Mouse (Mus musculus) lung, postnatal 14 days (tissue): Measurements from ENCODE around the gene Cpa5.

Experiments used
- DNase-seq: peaks from one replicate; pipeline ENCODE4 v3.0.0; 2021

The Cpa5 gene

DNA sequence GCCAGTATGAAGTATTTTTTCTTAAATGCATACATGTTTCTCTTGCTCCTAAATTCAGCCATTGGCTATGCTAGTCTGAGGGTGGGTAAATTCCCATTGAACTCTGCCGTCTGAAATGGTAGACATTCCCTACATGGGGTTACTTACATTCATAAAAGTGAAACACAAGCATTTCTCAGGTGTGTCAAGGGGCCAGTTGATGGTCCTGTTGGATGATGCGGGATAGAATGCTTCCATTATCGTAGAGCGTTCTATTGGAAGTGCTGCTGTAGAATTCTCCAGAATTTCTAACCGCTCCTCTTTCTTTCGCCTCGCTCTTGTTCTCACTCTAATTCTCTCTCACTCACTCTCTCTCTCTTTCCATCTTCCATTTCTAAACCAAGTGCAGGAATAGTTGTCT, at the start of gene Cpa5:
Gene Cpa5, plus strand, starts transcription at position 301 of the 400 bp plus-strand sequence.
- no peak for DNase-seq

DNA sequence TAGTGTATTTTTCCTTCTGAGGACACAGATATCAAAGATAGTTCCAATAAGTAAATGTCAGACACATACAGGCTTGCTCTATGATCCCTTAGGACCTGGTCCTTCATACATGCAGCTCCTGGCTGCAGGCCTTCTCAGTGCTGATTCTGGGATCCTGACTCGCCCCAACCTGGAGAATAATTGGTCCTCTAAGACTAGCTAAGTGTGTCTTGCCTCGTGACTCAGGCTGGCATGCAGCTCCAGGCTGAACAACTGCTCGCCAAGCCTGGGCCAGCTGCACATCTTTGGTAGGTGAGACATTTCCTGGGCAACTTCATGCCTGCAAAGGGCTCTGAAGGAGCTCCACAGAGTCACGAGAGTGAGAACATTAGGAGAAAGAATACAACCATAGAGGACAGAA, 48.7 kb upstream of the Cpa5 start:
- DNase-seq, result no peak

DNA sequence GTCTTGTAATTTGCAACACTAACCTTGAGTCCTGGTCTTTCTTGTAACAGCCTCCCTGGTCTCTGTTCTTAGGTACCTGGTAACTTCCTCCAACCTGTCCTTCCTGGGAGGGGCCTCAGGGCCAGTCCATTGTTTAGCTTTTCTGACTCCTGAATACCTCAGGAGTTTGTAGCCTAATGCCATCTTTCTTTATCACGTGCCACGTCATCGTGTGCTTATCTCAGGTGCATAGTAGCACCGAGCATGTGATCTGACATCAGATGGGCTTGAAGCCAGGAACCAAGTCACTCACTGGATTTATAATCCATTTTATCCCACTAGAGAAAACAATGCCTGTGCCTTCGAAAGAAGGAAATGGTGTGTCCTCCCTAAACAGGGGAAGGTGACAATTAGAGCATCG, 47.2 kb upstream of the Cpa5 start:
- no peak for DNase-seq

DNA sequence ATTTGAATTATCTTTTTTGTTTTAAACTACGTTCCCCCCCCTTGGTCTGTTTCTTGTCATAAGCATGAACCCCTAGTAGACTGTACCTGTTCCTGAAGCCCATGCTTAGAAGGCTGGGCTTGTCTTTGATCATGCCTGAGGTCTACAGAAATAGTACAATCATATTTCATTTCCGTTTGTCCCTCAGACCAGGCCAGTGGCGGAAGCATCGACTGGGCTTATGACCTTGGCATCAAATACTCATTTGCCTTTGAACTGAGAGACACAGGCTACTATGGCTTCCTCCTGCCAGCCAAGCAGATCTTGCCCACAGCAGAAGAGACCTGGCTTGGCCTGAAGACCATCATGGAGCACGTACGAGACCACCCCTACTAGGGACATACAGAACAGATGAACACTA, 46.8 kb upstream of the Cpa5 start:
- DNase-seq, result no peak

DNA sequence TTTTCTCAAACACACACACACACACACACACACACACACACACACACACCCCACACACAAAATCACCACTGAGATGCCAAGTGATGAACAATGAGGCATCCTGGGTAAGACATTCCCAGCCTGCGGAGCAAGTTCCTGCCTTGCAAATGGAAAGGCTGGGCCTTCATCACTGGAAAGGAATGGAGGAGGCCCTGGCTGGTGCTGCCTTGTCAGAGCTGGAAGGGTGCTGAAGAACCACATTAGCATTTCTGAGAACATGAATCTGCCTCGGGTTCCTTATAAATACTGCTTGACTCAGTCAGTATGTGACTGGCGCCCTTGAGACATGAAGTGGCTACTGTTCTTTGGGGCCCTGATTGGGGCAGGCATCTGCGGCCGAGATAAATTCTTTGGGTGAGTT, 42.7 kb upstream of the Cpa5 start, which contains the start of gene Cpa4:
Gene Cpa4, plus strand, starts transcription at position 301 of the 400 bp plus-strand sequence.
- no peak for DNase-seq

DNA sequence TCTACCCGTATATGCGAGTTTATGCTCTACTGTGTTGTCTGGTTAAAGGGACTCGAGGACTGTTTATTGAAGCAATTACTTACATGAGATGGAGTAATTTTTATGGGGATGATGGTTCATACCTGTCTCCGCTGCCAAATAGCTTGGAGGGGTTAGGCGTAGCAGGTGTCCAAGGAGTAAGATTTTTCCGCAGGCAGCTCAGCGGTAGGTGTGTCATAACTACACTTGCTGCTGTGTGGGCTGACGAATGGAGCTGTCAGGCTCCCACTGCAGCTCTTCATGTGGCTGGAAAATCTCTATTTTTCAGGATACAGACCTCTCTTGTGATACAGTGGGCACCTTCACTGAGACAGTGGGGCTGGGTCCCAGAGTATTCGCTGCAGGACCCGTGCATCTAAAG, 41.5 kb upstream of the Cpa5 start:
- DNase-seq, result no peak

DNA sequence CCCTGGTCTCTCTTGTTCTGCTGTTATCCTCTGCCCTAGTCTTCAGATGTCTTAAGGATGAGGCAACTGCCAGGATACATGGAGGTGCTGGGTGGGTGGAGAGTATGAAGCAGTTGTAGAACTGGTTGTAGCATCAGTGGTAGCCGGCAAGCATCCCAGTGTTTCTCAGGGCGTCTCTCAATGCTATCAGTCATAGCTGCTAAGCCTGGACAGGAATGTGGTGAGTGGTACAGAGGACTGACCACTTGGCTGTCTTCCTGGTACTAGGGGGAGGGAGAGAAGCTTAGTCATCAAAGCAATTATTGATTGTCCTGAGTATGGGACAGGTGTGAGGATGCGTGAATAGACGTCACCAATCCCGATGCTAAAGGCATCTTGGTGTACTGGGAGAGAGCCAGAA, 40.8 kb upstream of the Cpa5 start:
- DNase-seq, result no peak

DNA sequence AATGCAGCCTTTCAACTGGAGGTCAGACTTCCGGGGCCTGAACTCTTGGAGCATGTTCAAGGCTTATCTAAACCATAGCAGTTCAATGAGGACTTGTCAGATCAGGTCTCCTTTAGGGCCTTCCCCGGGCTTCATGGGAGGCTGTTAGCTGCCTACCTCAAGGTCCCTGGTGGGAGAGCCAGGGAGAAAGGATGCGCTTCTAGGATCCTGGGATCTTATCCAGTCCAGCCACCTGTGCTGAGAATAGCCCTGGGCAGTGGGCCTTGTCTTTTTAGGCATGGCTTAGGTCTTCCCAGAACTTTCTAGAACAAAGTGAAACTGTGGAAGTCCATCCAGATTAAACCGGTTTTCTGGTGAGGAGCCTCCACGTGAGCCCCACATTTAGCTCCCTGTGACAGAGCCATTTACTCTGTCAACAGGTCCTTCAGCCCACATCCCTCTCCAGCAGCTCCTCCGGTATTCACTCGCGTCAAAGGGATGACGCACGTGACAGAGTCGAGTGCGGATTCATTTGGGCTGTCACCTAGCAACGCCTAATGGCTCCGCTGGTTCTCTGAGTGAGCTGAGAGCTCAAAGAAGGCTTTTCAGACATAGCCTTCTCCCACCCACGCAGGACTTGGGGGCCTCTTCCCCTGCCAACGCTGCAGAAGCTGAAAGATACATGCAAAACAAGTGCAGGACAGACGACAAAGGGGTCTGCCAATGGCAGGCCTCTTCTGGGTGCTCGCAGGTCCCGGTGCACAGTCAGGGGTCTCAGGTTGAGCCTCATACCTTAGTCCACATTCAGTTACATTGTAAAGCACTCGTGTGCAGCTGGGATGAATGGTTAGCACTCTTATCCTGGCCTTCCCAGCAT, 38.1 kb upstream of the Cpa5 start:
- DNase-seq, result peak; percentile 32

DNA sequence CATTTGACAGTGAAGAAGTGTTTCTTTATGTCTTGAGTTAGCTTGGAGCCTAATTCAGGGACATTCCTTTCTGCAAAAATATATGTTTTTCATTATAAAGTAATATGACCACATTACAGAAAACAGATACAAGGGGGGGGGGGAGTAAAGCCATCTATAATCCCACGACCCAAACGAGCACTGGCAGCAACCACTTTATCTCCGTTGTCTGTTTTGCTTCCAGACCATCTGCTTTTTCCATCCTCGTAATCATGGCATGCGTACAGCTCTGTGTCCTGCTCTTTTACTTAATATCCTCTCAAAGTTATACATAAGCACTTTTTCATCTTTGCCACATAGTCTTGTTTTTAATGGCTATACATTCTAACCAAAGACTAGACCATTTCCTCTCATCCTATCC, 37.4 kb upstream of the Cpa5 start:
- DNase-seq, result no peak

DNA sequence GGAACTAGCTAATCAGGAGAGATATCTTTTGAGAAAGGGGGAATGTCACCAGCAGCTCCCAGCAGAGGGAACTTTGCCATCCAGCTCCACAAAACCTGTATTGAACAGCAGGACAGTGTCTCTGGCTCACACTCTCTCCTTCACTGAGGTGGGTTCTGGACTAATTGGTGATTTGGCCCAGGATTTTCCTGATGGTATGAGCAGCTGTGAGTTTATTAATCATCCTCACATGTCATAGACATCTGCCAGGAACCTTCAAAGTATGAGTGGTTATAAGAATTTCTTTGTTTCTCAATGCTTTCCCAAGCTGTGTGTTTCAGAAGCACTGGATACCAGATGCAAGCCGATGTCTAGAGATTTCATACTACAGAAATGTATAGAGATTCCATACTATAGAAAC, 35.9 kb upstream of the Cpa5 start:
- DNase-seq, result no peak

DNA sequence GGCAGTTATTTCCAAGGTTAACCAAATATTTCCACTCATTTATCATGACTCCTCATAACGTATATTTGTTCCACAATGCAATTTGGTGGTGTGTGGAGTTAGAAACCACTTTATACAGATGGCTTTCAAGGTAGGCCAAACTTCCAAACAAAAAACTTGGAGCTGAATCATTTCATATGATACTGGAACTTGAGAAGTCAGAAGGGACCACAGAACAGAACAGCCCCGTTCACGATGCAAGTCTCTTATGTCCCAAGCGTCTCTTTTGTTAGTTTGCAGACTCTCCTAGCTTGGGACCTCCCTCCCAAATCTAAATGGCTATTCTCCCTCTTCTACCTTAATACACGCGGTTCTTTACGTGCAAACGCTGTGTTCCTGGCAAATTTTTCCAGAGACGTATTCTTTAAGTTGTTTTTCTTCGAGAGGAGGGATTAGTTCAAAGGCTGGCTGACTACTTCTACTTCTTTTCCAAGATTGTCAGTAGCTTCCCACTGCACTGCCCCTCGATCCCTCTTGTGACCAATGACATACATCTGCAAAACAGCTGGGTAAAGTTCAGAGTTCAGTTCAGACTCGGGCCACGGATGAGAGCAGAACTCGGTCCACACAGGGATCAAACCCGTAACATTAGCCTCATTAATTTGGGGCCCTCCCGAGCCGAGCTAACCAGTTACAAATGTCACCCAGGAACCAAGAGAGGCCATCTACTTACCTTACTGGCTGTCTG, 34.2 kb upstream of the Cpa5 start:
- no peak for DNase-seq

DNA sequence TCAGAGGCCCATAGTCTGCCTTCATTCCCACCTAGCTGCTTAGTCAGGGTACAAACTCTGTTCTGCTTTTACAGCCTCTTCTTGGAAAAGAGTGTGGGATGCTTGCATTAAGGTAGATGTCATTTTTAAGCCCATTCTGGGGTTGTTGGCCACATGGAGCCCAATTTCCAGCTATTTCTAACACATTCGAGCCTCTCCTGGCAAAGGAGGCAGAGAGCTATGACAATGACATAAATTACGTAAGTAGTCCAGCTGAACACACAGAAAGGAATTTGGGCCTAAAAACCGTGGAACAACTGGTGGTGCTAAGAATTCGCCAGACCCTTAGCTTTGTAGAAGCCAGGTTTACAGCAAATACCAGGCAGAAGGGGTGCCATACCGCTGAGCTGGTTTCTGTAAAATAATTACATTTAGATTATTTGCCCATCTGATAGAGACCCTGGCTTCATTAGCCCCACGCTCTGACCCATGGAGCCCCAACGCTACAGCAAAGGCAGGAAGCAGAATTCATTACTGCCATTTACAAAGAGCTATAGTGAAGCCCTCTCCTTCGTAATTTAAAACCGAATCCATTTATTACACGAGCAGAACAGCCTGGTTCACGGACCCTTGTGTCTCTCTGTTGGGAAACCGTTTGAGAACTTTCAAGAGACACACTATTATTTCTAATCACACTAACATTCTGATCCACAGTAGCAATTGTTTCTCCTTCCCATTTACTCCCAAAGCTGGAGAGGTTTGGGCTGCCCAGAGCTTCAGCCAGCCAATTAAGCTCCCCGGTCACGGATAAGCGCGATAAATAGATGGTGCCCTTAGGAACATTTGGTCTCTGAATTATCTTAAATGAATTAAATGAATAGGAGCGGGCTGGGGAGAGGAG, 30.6 kb upstream of the Cpa5 start:
- DNase-seq, result no peak

DNA sequence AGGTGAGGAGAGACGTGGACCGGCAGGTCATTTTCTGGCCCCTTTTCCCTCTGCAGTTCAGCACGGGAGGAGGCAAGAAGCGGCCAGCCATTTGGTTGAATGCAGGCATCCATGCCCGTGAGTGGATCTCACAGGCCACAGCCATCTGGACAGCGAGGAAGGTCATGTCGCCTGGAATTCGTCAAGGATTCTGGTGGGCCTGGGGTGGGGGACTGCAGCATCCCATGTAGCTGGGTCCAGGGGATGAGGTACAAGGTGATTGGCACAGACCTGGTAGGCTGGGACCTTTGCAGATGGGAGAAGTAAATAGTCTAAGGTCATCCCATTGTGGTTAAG, 30.0 kb upstream of the Cpa5 start:
- no peak for DNase-seq

DNA sequence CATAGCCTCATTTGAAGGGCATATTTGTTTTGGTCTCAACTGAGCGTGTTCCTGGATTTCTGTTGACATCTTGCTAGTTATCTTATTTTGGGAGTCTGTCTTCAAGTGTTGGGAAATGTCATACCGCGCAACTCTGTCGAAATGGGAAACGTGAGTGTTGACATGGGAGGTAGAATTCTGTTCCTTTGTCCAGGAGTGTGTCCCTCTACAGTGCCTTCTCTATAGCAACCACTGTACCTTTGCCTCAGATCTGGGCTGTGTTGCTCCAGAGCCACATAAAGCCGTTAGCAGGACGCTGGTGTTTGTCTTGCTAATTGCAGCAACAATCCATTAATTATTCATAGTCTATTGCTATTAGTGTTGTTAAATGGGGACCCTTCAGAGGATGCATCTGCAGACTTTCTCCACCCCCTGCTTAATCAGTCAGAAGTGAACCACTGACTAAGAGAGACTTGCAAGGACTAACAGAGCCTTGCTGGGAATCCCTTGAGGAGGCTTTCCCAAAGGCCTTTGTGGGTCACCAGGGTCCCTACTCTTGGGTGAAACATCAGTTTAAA, 23.8 kb upstream of the Cpa5 start:
- no peak for DNase-seq

DNA sequence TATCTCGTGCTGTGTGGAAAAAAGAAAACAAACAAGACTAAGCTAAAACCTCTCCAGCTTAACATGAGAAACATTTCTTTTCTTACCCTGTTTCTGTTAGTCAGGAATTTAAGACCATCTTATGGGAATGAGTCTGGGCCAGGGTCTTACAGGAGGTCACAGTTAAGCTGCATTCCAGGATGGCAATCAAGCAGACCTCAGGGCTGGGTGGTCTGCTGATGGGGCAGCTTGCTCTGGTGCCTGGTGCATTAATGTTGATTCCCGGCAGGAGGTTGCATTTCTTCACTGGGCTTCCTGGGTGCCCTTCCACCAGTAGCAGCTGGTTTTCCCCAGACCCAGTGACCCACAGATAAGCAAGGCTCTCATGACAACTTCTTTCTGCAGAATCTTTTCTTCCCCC, 21.0 kb upstream of the Cpa5 start:
- no peak for DNase-seq

DNA sequence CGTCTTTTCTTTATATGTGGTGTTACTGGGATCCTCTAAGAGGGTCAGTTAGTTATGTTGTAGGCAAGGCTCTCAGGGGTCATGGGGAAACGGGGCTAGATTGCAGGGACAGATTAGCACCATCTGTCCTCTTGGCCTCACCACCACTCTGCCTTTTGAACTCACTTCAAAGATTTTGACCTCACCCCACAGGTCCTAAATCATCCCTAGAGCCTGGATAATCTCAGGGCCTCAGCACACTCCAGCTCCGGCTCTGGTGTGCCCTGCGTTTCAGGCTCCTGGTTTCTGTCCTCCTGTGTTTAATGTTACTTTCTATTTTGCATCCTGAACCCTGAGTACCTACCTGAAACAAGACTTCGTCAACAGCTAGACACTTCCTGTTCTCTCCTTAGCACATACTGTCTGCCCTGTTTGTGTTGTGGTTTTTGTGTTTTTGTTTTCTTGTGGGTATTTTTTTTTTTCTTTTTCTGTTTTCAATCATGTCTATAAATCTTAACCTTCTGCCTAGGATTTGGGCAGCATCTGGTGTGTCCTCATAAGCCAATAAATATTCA, 18.9 kb upstream of the Cpa5 start:
- no peak for DNase-seq

DNA sequence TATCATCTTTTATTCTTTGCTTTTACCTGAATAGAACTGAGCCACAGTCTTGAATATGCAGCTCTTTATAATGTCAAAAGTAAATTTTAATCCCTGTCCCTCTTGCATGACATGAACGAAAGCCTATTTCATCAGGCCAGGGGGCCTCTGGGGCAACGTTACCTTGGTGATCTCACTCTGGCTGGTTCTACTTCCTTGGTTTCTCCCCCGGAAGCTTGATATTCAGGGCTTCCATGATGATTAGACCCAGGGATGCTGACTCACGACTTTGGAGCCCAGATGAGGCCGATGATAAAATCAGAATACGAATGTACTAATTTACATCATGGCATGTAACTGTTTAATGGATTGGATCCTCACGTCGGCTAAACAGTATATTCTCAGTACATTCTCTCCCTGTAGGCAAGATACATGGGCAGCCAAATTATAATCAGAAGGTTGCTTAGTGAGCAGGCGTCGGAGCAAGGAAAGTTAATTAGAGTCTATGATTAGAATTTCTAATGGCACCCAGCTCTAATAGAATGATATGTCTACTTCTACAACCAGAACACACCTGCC, 18.3 kb upstream of the Cpa5 start:
- no peak for DNase-seq

DNA sequence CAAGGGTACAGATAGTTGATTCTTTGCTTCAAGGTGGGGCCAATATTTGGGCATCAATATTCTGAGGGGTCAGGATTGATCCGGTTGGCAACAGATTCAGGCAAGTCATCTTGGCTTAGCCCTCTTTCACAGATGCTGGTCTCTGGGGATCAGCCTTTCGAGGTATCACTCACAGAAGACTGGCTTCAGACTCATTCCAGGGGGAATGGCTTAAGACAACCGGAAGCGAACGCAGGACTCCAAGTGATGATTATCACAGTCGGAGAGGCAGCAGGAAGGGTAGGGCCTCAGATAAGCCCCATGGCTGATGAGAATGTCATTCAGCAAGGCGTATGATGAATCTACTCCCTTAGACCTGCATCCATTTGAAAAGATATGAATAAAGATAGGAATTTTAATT, 16.4 kb upstream of the Cpa5 start:
- DNase-seq, result no peak

DNA sequence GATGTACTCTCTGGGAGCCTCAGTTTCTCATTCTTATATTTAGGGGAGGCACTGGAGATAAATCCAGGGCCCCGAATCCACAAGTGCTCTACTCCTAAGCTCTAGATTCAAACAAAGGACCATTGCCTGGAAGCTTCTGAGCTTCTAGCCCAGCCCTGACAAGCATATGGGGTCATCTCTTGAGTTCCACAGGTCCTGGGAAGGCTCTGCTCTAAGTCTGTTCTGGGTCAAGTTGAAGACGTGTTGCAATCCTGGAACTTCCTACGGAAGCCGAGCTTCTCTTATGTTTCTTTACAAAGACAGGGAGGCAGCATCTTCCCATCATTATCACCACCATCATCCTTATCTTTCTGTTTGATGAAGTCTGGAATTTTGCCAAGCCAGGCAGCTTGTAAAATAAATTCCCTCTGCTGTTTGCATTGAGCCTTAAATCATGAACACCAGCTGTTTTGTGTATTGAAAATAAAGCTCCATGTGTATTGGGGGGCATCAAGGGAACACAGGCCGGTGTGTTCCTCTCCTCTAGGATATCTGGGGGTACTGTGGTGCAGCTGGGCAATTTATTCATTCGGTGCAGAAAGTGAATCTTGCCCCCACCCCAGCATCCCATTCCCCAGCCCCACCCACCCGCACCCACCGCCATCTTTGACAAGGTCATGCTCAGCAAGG, 14.4 kb upstream of the Cpa5 start:
- DNase-seq, result no peak

DNA sequence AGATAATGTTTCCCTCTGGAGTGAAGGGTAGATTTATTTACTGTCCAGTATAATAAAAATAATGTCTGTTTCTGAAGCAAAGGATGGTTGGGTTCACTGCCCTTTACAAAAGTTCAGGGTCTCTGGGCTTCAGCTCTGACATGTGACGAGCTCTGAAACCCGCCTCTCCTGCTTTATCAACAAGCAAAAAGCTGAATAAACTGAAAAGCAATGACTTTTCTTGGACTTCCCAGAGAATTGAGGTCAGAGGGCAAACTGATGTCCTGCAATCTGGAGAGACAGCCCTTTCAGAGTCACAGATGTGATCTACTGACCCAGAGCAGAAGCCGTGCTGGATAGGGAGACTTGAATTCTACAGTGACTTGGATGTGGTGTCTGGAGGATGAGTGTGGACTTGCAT, 10.8 kb upstream of the Cpa5 start:
- DNase-seq, result no peak

DNA sequence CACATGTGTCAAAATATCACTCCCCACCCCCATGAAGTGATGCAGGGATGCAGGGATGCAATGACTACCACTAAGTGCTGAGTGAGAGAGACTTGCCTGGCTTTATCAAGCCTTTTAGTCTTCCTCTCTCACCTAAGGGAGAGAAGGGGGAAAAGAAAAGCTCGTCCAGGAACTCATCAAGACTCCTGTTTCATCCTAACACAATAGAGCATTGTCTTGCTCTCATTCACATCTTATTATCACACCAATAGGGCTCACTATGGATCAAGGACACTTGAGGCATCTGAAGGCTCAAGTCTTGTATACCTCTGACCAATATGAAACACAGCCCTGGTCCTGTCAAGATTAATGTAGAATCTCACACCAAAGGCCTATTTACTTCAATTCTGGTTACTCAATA, 9.8 kb upstream of the Cpa5 start:
- no peak for DNase-seq

DNA sequence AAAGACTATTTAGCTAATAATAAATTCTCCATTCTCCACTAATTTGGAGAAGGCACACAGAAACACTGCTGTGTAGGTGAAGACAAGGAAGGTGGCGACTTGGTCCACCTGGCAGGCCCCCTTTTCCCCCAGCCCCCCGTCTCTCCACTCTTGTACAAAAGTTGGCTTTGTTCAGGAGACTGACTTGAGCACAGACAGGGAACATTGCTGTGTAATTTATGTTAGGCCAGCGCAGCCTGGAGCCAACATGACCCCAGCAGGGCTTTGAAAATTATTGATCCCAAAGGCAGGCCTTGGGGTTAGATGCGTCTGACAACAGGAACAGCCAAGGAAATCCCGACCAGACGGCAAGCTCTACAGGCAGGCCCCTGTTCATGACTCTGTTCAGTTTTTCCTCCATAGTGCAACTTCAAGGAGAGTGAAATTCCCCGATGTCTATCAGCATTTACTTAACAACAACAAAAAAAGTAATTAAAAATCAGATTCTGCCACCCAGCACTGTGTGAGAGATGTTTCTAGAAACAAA, 6.4 kb upstream of the Cpa5 start:
- DNase-seq, result no peak
